Mouse (Mus musculus) c-Kit-positive CD71-positive TER-119-positive erythroid progenitor cells, embryonic 14.5 days (primary cell): Measurements from ENCODE around the gene Rpap2.

ENCODE experiments used
- DNase-seq: peaks from one replicate; pipeline ENCODE4 v3.0.0-alpha.2; 2013; ENCODE audit warnings: low spot score

Rpap2 gene

GRCm38 (mm10) chr5:107687592-107688498, 90.7 kb downstream of the Rpap2 start:
- peak; percentile 64 for DNase-seq

GRCm38 (mm10) chr5:107688499-107688866, 91.3 kb downstream of the Rpap2 start:
- DNase-seq: peak; percentile 4

- DNase-seq: no peak
Measured at GRCm38 (mm10) chr5:107695019-107695418, 97.8 kb downstream of the Rpap2 start.

- DNase-seq: no peak
Measured at GRCm38 (mm10) chr5:107698888-107699287, 101.7 kb downstream of the Rpap2 start.

GRCm38 (mm10) chr5:107700873-107701272, 103.7 kb downstream of the Rpap2 start:
- DNase-seq: no peak

GRCm38 (mm10) chr5:107701658-107702057, 104.5 kb downstream of the Rpap2 start:
- no peak for DNase-seq

- no peak for DNase-seq
Measured at GRCm38 (mm10) chr5:107703207-107703763, 106.1 kb downstream of the Rpap2 start.

- no peak for DNase-seq
Measured at GRCm38 (mm10) chr5:107705756-107706155, 108.6 kb downstream of the Rpap2 start.

GRCm38 (mm10) chr5:107706262-107706661, 109.1 kb downstream of the Rpap2 start:
- DNase-seq: no peak

- DNase-seq: no peak
Measured at GRCm38 (mm10) chr5:107708124-107708797, 111.1 kb downstream of the Rpap2 start.
